Mouse (Mus musculus): ENCODE results near the gene Vmn2r83. TPM values are rescaled to one million over a fixed set of nuclear protein-coding genes. Genes with fewer than 3 reads are reported as not detected.

The Vmn2r83 gene
- polyA plus RNA-seq, 1 experiment: not detected

DNA sequence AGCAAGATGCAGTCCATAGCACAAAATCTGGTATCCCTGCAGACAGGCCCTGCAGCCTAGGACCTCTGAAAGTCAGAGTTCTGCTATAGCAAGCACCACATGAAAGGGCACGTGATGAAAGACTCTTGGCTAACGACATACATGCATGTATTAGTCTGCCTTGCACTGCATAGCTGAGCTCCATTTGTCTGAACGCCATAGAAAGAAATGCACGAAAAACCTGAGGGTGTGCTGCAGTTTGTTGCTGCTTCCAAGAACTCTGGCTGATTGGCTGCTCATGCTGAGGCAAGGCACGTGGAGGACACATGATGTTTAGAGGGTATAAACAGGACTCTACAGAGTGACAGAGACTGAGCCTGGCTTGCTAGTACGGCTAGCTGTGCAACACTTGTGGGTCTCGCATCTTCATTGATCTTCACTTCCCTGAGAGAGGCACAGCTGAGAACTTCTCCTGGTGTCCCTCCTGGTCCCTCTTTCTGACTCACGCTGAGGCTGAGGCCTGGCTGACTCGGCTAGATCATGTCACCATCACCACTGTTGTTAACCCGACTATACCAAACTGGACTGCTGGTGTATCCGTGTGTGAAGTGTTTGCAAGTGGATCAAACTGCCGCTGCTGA lies 68.0 kb downstream of the Vmn2r83 start:
- Histone ChIP-seq H3K36me3 (ENCODE audit: control insufficient read depth, insufficient read depth, low read length, poor library complexity, severe bottlenecking) (no peaks in the 10 kb centered on the region; the same call in 1 of the 2 replicates), H3K4me3 (ENCODE audit: low read depth, low read length) (no peak overlapping the region), H3K27me3 (ENCODE audit: control insufficient read depth, insufficient read depth, low read length, poor library complexity, severe bottlenecking) (no peaks in the 10 kb centered on the region), H3K9ac (ENCODE audit: low read depth, poor library complexity, severe bottlenecking) (no peak overlapping the region), H3K9me3 (replicated peaks; ENCODE audit: control insufficient read depth, insufficient read depth, low read length, poor library complexity, severe bottlenecking) (no peaks in the 10 kb centered on the region), H3K27ac (ENCODE audit: insufficient read depth, low read length) (no peak overlapping the region), H3K4me1 (ENCODE audit: control insufficient read depth, insufficient read depth, low read length) (no peaks in the 10 kb centered on the region)
- no peak for TF ChIP-seq CTCF (IDR thresholded peaks at IDR 0.05; ENCODE audit: low read depth, low read length)
- no peak for TF ChIP-seq EP300 (IDR thresholded peaks at IDR 0.05; ENCODE audit: insufficient read depth, low read depth, low read length)
- TF ChIP-seq POLR2A (IDR thresholded peaks at IDR 0.05; ENCODE audit: insufficient read depth, low read length): no peak

DNA sequence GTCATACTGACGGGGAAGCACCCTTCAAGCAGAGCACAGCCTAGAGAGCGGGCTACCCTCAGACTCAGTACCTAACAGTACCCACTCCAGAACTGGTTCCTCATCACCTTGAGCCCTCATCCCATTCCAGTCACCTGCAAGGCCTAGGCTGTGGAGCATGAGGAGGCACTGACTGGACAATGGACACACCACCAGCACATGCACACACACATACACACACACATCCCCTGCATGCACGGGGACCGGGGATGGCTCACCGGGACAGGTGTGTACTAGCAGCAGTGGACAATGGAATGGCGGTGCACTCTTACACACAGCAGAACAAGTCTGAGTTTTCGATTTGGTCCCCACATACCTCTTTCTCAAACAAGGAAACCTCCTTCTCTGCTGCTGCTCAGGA lies 68.7 kb downstream of the Vmn2r83 start:
- Histone ChIP-seq H3K4me1 (ENCODE audit: control insufficient read depth, insufficient read depth, low read length) (no peaks in the 10 kb centered on the region), H3K9ac (ENCODE audit: low read depth, poor library complexity, severe bottlenecking) (no peak overlapping the region), H3K9me3 (replicated peaks; ENCODE audit: control insufficient read depth, insufficient read depth, low read length, poor library complexity, severe bottlenecking) (no peaks in the 10 kb centered on the region), H3K27me3 (ENCODE audit: control insufficient read depth, insufficient read depth, low read length, poor library complexity, severe bottlenecking) (no peaks in the 10 kb centered on the region), H3K4me3 (ENCODE audit: low read depth, low read length) (no peak overlapping the region), H3K36me3 (ENCODE audit: control insufficient read depth, insufficient read depth, low read length, poor library complexity, severe bottlenecking) (no peaks in the 10 kb centered on the region; the same call in 1 of the 2 replicates), H3K27ac (ENCODE audit: insufficient read depth, low read length) (no peak overlapping the region)
- no peak for TF ChIP-seq EP300 (IDR thresholded peaks at IDR 0.05; ENCODE audit: insufficient read depth, low read depth, low read length)
- TF ChIP-seq CTCF (IDR thresholded peaks at IDR 0.05; ENCODE audit: low read depth, low read length): no peak
- TF ChIP-seq POLR2A (IDR thresholded peaks at IDR 0.05; ENCODE audit: insufficient read depth, low read length): no peak

DNA sequence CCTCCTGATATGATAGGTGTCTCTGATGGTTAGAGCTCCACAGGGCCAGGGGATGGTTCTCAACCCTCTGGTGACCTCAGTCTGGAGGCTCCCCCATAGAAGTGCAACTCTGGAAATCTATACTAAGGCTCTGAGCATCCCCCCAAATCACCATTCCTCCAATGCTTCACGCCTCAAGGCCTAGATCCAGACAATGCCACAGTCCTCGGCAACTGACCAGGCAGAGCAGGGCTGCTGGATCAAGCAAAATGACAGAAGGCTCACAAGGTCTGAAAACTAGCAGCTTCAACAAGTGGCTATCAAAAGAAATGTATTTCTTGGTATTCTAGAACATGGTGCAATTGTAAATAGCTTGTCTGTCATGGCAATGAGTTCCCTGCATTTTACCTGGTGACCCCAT lies 69.2 kb downstream of the Vmn2r83 start:
- Histone ChIP-seq H3K27ac (ENCODE audit: insufficient read depth, low read length) (no peak overlapping the region), H3K4me1 (ENCODE audit: control insufficient read depth, insufficient read depth, low read length) (no peaks in the 10 kb centered on the region), H3K9me3 (replicated peaks; ENCODE audit: control insufficient read depth, insufficient read depth, low read length, poor library complexity, severe bottlenecking) (no peaks in the 10 kb centered on the region), H3K27me3 (ENCODE audit: control insufficient read depth, insufficient read depth, low read length, poor library complexity, severe bottlenecking) (no peaks in the 10 kb centered on the region), H3K9ac (ENCODE audit: low read depth, poor library complexity, severe bottlenecking) (no peak overlapping the region), H3K36me3 (ENCODE audit: control insufficient read depth, insufficient read depth, low read length, poor library complexity, severe bottlenecking) (no peaks in the 10 kb centered on the region; the same call in 1 of the 2 replicates), H3K4me3 (ENCODE audit: low read depth, low read length) (no peak overlapping the region)
- no peak for TF ChIP-seq EP300 (IDR thresholded peaks at IDR 0.05; ENCODE audit: insufficient read depth, low read depth, low read length)
- no peak for TF ChIP-seq CTCF (IDR thresholded peaks at IDR 0.05; ENCODE audit: low read depth, low read length)
- TF ChIP-seq POLR2A (IDR thresholded peaks at IDR 0.05; ENCODE audit: insufficient read depth, low read length): no peak

DNA sequence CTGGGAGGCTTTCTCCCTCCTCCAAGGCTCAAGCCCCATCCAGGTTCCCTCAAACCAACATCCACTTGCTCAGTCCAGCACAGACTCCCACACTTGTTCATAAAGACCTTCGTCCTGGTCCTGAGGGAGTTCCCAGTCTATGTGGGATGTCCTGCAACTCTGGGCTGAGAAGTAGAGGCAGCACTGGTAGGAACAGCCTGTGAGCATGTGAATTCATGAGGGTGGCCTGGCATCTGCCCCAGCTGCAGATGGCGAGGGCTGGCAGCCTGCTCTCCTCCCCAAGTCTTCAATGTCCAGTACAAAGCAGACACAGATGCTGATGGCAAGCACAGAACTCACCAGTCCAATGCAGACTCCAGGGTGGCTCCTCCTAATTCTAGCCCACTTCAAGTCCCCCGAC lies 69.8 kb downstream of the Vmn2r83 start:
- Histone ChIP-seq H3K27me3 (ENCODE audit: control insufficient read depth, insufficient read depth, low read length, poor library complexity, severe bottlenecking) (no peaks in the 10 kb centered on the region), H3K4me3 (ENCODE audit: low read depth, low read length) (no peak overlapping the region), H3K36me3 (ENCODE audit: control insufficient read depth, insufficient read depth, low read length, poor library complexity, severe bottlenecking) (no peaks in the 10 kb centered on the region; the same call in 1 of the 2 replicates), H3K27ac (ENCODE audit: insufficient read depth, low read length) (no peak overlapping the region), H3K4me1 (ENCODE audit: control insufficient read depth, insufficient read depth, low read length) (no peaks in the 10 kb centered on the region), H3K9me3 (replicated peaks; ENCODE audit: control insufficient read depth, insufficient read depth, low read length, poor library complexity, severe bottlenecking) (no peaks in the 10 kb centered on the region), H3K9ac (ENCODE audit: low read depth, poor library complexity, severe bottlenecking) (no peak overlapping the region)
- TF ChIP-seq CTCF (IDR thresholded peaks at IDR 0.05; ENCODE audit: low read depth, low read length) (no peak), EP300 (IDR thresholded peaks at IDR 0.05; ENCODE audit: insufficient read depth, low read depth, low read length) (no peak), POLR2A (IDR thresholded peaks at IDR 0.05; ENCODE audit: insufficient read depth, low read length) (no peak)

DNA sequence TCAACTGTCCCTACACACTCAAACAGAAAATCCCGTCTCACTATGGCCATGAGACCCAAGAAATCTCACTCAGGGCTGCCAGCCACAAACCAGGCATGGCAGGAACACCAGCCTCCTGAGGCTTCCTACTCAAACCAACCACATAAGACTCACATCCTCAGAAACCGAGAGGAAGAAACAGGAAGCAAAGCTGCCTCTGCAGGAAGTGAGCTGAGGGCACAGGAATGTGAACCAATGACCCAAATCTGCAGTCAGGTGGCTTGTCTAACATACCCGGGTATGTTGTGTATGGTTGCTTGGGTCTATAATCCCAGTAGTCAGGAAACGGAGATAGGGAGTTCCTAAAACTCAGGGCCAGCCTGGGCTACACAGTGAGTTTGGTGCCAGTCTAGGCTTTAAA lies 70.3 kb downstream of the Vmn2r83 start:
- Histone ChIP-seq H3K9ac (ENCODE audit: low read depth, poor library complexity, severe bottlenecking) (no peak overlapping the region), H3K27me3 (ENCODE audit: control insufficient read depth, insufficient read depth, low read length, poor library complexity, severe bottlenecking) (no peaks in the 10 kb centered on the region), H3K4me1 (ENCODE audit: control insufficient read depth, insufficient read depth, low read length) (no peaks in the 10 kb centered on the region), H3K27ac (ENCODE audit: insufficient read depth, low read length) (no peak overlapping the region), H3K9me3 (replicated peaks; ENCODE audit: control insufficient read depth, insufficient read depth, low read length, poor library complexity, severe bottlenecking) (no peaks in the 10 kb centered on the region), H3K4me3 (ENCODE audit: low read depth, low read length) (no peak overlapping the region), H3K36me3 (ENCODE audit: control insufficient read depth, insufficient read depth, low read length, poor library complexity, severe bottlenecking) (no peaks in the 10 kb centered on the region; the same call in 1 of the 2 replicates)
- TF ChIP-seq CTCF (IDR thresholded peaks at IDR 0.05; ENCODE audit: low read depth, low read length) (no peak), POLR2A (IDR thresholded peaks at IDR 0.05; ENCODE audit: insufficient read depth, low read length) (no peak), EP300 (IDR thresholded peaks at IDR 0.05; ENCODE audit: insufficient read depth, low read depth, low read length) (no peak)

DNA sequence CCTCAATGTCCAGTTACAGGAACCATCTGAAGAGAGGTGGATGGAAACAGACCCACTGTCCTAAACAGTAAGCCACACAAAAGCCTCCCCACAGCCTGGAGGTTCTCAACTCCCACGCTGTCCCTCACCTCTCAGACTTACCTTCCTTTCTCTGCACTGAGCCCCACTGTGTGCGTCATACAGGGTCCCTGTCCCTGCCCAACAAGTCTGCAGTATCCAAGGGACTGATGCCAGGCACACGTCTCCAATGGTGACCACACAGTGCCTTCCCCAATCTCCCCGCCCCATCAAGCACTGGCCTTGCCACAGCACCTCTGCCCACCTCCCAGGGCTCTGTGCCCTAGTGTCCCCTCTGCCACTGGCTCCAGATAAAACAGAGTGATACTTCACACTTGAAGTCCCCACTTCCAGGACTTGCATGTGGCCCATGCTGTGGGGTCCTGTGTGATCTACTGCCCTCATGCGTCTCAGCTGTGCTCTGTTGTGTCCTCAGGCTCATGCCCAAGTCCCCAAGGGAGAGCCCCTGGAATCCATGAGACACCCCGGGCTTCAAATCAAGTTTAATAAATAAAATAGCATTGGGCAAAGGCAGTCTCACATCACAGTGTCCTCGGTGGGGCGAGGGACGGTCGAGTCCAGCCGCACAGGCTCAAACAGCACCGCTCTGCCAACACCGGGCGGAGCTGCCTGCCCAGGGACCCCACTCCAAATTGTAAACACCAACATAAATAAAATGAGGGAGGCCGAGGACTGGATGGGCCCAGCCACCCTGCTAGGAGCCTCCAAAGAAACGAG lies 71.4 kb downstream of the Vmn2r83 start:
- Histone ChIP-seq H3K4me1 (ENCODE audit: control insufficient read depth, insufficient read depth, low read length) (no peaks in the 10 kb centered on the region), H3K27me3 (ENCODE audit: control insufficient read depth, insufficient read depth, low read length, poor library complexity, severe bottlenecking) (no peaks in the 10 kb centered on the region), H3K27ac (ENCODE audit: insufficient read depth, low read length) (no peak overlapping the region), H3K4me3 (ENCODE audit: low read depth, low read length) (no peak overlapping the region), H3K9me3 (replicated peaks; ENCODE audit: control insufficient read depth, insufficient read depth, low read length, poor library complexity, severe bottlenecking) (no peaks in the 10 kb centered on the region), H3K9ac (ENCODE audit: low read depth, poor library complexity, severe bottlenecking) (no peak overlapping the region), H3K36me3 (ENCODE audit: control insufficient read depth, insufficient read depth, low read length, poor library complexity, severe bottlenecking) (no peaks in the 10 kb centered on the region; the same call in 1 of the 2 replicates)
- TF ChIP-seq EP300 (IDR thresholded peaks at IDR 0.05; ENCODE audit: insufficient read depth, low read depth, low read length): no peak
- no peak for TF ChIP-seq POLR2A (IDR thresholded peaks at IDR 0.05; ENCODE audit: insufficient read depth, low read length)
- TF ChIP-seq CTCF (IDR thresholded peaks at IDR 0.05; ENCODE audit: low read depth, low read length): no peak

Data from ES-Bruce4 (cell line).